Mouse (Mus musculus): Measurements from ENCODE around the gene Strip2. TPM values are rescaled to one million over a fixed set of nuclear protein-coding genes. Genes with fewer than 3 reads are reported as not detected.

The Strip2 gene
- polyA plus RNA-seq, 1 experiment = 3.1 TPM

DNA sequence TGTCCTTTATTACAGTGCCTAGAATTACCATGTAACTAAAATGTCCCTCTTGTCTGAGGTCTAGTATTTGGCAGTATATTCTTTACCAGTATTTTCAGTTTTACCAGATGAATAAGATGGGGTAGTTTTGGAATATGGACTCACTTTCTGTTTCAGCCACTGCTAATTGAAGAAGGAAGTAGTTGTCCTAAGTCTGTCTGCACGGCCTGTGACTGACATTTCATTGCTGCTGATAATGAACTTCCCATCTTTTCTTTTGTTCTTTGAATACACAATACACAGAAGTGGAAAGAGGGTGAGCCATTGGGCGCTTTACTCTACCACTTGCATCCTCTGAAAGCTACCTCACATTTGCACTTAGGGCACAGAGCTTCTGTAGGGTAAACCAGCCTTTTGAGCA is 14.6 kb upstream of the Strip2 start:
- TF ChIP-seq POLR2A (IDR thresholded peaks at IDR 0.05; ENCODE audit: borderline replicate concordance, extremely low read depth, insufficient read depth, insufficient read length, poor library complexity, severe bottlenecking) (no peak), CTCF (IDR thresholded peaks at IDR 0.05; ENCODE audit: borderline replicate concordance, extremely low read depth, insufficient read depth, insufficient read length) (no peak)
- no peak for DNase-seq (ENCODE audit: low read depth)

DNA sequence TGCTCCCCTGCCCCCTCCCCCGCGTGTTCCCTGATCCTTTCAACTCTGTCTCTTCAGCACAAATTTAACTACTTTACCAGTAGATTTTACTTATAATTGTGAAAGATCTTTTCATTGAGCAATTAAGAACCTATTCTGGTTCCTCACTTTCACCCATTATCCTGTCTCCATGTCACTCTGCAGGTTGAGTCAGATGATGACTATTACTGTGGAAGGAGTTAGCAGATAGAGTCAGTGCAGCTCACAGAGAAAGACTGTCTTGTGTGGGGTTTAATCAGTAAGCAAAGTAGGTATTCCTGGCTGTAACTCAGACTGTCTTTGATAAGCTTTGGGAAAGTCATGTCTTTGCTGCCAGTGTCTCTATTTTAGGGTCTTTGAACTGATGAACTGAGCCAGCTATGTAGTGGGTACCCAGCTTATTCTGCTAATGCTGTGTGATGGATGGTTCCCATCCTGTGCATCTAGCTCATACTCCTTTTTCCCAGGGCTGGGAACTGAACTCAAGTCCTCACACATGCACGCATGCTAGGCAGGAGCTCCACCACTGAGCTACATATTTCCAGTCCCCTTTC is 13.4 kb upstream of the Strip2 start:
- TF ChIP-seq CTCF (IDR thresholded peaks at IDR 0.05; ENCODE audit: borderline replicate concordance, extremely low read depth, insufficient read depth, insufficient read length) (no peak), POLR2A (IDR thresholded peaks at IDR 0.05; ENCODE audit: borderline replicate concordance, extremely low read depth, insufficient read depth, insufficient read length, poor library complexity, severe bottlenecking) (no peak)
- no peak for DNase-seq (ENCODE audit: low read depth)

DNA sequence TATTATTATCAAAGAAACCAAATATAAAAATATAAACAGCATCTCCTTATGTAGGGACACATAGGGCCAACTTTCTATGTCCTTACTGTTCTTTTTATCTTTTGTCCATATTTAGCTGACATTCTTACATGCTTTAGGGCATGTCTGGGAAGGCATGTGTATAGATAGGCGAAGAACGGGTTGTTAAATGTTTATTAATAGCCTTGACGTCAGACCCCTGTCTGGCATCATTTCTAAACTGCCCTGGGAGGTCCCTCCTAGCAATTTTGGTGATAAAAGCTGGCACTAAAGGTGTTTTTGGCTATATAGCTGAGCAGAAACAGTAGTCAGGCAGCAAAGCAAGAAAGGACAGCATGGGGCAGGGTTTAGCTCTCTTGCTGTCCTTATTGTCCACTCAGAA is 12.5 kb upstream of the Strip2 start:
- DNase-seq (ENCODE audit: low read depth) = no peak
- TF ChIP-seq POLR2A (IDR thresholded peaks at IDR 0.05; ENCODE audit: borderline replicate concordance, extremely low read depth, insufficient read depth, insufficient read length, poor library complexity, severe bottlenecking) (no peak), CTCF (IDR thresholded peaks at IDR 0.05; ENCODE audit: borderline replicate concordance, extremely low read depth, insufficient read depth, insufficient read length) (no peak)

DNA sequence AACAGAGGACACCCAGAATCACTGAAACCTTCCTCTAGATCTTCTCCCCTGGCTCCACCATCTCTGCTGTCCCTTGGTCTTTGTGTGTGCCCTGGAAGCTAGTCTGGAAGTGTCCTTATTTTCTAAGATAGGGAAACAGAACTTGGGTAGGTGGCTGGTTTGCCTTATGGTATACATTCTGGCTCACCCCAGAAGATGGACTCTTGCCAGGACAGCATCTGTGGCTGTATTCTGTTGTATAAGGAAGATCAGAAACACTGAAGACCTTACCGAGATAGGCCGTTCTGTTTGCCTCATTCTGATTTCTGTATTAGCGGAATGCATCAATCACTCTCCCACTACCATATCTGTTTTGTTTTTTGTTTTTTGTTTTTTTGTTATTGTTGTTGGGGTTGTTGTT is 6.2 kb upstream of the Strip2 start:
- TF ChIP-seq POLR2A (IDR thresholded peaks at IDR 0.05; ENCODE audit: borderline replicate concordance, extremely low read depth, insufficient read depth, insufficient read length, poor library complexity, severe bottlenecking) = no peak
- TF ChIP-seq CTCF (IDR thresholded peaks at IDR 0.05; ENCODE audit: borderline replicate concordance, extremely low read depth, insufficient read depth, insufficient read length) = no peak
- DNase-seq (ENCODE audit: low read depth) = peak; percentile 36

DNA sequence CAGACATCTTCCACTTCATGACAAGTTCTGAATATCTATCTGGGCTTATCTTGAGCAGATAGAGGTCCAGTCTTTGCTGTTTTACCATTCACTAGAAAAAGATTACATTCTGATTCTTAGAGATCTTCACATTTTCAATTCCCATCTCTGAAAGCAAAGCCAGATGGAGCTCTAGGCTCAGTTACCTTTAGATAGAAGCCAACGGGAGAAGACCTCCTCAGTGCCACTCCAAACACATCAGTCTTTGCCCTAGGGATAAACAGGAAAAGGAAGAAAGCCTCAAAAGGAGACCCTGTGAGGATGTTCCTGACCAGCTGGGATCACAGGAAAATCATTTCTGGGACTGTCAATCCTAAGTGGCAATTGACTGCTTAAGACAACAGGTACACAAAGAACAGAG is 3.1 kb upstream of the Strip2 start:
- DNase-seq (ENCODE audit: low read depth) = no peak
- TF ChIP-seq CTCF (IDR thresholded peaks at IDR 0.05; ENCODE audit: borderline replicate concordance, extremely low read depth, insufficient read depth, insufficient read length) (no peak), POLR2A (IDR thresholded peaks at IDR 0.05; ENCODE audit: borderline replicate concordance, extremely low read depth, insufficient read depth, insufficient read length, poor library complexity, severe bottlenecking) (no peak)

DNA sequence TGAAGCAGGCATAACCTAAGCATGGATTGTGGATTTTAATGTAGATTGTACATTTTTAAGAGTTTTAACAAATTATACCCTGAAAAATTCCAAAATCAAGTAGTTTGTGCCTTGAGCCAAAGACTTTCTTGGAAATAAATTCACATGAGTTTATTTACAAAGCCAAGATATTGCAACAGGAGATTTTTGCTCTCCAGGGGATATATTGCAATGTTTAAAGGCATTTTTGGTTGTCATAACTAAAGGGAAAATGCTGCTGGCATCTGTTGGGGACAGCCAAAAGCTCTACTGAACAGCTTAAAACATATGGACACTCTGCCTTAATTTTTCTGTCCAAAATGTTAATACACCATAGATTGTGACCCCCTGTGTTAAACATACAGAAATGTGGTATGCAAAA is 2.7 kb upstream of the Strip2 start:
- no peak for TF ChIP-seq POLR2A (IDR thresholded peaks at IDR 0.05; ENCODE audit: borderline replicate concordance, extremely low read depth, insufficient read depth, insufficient read length, poor library complexity, severe bottlenecking)
- no peak for TF ChIP-seq CTCF (IDR thresholded peaks at IDR 0.05; ENCODE audit: borderline replicate concordance, extremely low read depth, insufficient read depth, insufficient read length)
- DNase-seq (ENCODE audit: low read depth) = no peak

DNA sequence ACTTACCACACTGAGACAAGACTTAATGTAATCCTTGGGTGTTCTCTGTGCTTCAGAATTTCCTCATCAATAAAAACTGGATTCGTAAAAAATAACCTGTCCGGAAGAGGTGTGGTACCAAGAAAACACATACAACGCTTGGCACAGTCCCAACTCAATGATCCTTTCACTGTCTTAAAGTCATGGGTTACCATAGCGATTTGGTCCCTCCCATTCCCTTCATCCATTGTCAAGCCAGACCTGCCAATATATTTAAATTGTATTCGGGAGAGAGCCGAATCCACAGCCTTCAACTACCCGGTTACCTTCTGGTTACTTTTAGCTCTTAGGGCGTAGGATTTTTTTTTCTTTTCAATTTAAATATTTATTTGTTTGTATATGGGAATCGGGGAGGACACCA is 976 bp upstream of the Strip2 start:
- TF ChIP-seq POLR2A (IDR thresholded peaks at IDR 0.05; ENCODE audit: borderline replicate concordance, extremely low read depth, insufficient read depth, insufficient read length, poor library complexity, severe bottlenecking) = no peak
- no peak for TF ChIP-seq CTCF (IDR thresholded peaks at IDR 0.05; ENCODE audit: borderline replicate concordance, extremely low read depth, insufficient read depth, insufficient read length)
- DNase-seq (ENCODE audit: low read depth) = no peak

DNA sequence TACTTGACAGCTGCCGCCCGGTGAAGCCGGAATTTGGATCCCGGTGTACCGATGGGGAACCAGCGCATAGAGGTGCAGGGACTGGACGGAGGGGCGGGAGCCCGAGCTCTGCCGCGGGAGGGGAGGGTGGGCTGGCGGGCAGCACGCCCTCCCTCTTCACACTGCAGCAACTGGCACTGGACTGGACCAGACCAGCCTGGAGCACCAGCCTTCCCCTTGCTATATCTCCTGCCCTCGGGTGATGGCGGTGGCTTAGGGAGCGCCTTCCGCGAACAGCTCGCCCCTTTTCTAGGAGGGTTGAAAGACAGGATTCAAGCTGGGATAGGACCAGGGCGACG is 540 bp downstream of the Strip2 start:
- TF ChIP-seq POLR2A (IDR thresholded peaks at IDR 0.05; ENCODE audit: borderline replicate concordance, extremely low read depth, insufficient read depth, insufficient read length, poor library complexity, severe bottlenecking) = no peak
- no peak for TF ChIP-seq CTCF (IDR thresholded peaks at IDR 0.05; ENCODE audit: borderline replicate concordance, extremely low read depth, insufficient read depth, insufficient read length)
- DNase-seq (ENCODE audit: low read depth) = peak; percentile 66

DNA sequence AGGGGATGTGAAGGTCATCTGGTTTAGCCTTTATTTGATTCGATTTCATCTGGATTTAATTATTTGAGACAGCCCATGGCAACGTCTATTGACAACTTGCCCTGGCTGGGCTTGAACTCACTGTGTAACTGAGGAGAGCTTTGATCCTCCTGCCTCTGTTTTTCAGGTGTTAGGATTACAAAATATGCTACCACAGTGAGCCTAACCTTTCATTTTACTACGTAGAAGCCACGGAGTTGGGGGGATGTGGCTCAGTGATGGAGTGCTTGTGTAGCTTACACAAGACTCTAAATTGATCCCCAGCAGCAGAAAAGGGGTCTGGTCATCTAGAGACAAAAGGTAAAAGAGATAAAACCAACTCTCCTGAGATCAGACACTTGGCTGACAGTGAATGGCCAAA is 1.1 kb downstream of the Strip2 start:
- DNase-seq (ENCODE audit: low read depth) = no peak
- TF ChIP-seq POLR2A (IDR thresholded peaks at IDR 0.05; ENCODE audit: borderline replicate concordance, extremely low read depth, insufficient read depth, insufficient read length, poor library complexity, severe bottlenecking) (no peak), CTCF (IDR thresholded peaks at IDR 0.05; ENCODE audit: borderline replicate concordance, extremely low read depth, insufficient read depth, insufficient read length) (no peak)

DNA sequence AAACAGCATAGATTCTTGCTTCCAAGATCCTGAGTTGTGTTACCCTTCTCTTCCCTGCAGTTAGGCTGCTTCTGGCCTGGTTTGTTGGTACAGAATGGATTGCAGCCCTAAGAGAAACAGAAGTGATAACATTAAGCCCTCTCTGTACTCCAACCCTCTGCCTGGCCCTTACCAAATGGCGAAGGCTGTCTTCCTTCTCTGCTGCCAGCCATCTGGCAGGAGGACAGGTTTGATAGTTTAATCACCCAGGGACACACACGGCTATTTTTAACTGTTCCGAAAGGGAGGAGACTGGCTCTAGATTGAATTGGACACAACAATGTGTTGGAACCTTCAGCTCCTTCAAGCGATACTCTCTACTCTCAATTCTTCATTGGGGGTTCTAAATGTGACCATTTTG is 6.7 kb downstream of the Strip2 start:
- TF ChIP-seq CTCF (IDR thresholded peaks at IDR 0.05; ENCODE audit: borderline replicate concordance, extremely low read depth, insufficient read depth, insufficient read length) (no peak), POLR2A (IDR thresholded peaks at IDR 0.05; ENCODE audit: borderline replicate concordance, extremely low read depth, insufficient read depth, insufficient read length, poor library complexity, severe bottlenecking) (no peak)
- no peak for DNase-seq (ENCODE audit: low read depth)

DNA sequence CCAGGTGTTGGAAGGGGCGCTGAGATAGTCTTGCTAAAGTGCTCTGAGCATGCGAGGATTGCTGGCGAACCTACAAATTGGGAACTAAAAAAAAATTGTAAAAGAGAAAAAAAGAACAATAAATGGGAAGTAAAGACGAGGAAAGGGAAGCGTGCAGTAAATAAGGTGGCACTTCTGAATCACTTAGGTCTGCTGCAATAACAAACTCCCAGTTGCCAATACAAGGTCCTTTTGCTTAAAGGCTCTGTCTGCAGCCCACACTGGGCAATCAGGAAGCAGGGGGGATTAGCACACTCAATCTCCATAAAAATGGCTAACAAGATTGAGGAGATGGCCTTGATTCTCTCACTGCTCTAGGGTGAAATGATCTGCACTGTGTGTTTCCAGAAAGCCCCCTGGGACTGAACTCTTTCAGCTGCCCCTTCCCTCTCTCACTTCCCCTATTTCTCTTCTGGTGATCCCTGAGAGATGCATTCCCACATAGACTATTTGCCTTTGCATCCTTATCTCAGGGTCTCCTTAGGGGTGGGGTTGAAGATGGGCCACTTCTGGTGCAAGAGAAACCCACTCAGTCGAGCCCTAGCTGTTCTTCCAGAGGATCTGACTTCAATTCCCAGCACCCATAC is 8.9 kb downstream of the Strip2 start:
- no peak for DNase-seq (ENCODE audit: low read depth)
- TF ChIP-seq POLR2A (IDR thresholded peaks at IDR 0.05; ENCODE audit: borderline replicate concordance, extremely low read depth, insufficient read depth, insufficient read length, poor library complexity, severe bottlenecking) (no peak), CTCF (IDR thresholded peaks at IDR 0.05; ENCODE audit: borderline replicate concordance, extremely low read depth, insufficient read depth, insufficient read length) (no peak)

DNA sequence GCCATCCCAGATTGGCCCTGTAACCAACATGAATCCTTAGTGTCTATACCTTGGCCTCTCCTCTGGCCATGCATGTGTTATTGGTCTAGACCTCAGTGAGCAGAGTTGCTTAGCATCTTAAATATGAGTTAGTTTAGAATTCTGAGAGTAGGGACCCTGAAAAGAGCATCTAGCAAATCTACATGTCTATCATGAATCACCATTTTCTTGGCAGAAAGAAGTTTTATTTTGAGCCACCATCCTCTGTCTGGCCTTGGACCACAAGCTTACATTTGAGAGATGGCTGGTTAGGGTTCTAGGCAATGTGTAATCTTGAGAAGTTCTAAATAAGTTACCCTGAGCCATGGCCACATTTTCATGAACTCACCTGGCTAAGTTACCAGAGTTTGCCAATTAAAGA is 13.3 kb downstream of the Strip2 start:
- no peak for TF ChIP-seq POLR2A (IDR thresholded peaks at IDR 0.05; ENCODE audit: borderline replicate concordance, extremely low read depth, insufficient read depth, insufficient read length, poor library complexity, severe bottlenecking)
- TF ChIP-seq CTCF (IDR thresholded peaks at IDR 0.05; ENCODE audit: borderline replicate concordance, extremely low read depth, insufficient read depth, insufficient read length) = no peak
- no peak for DNase-seq (ENCODE audit: low read depth)
